In genomic region chr11:56957824-56958223, GRCm38 (mm10) we compare ENCODE assay signal across 15 mouse cellular contexts. TPM values are rescaled to one million over a fixed set of nuclear protein-coding genes. Genes with fewer than 3 reads are reported as not detected.
"Had no signal": no experiment of that assay in that cellular context is flagged by ENCODE, and none has a peak within 500 bp of the region (broad histone marks: within the 10 kb centered on the region; RNA-seq: fewer than 3 reads in every experiment).

No protein-coding gene starts in this region.

- H3K4me1 ChIP-seq: limb, embryonic 15.5 days; liver, embryonic 12.5 days; midbrain, embryonic 10.5 days; neural tube, embryonic 15.5 days had no signal

- H3K27me3 ChIP-seq: limb, embryonic 15.5 days; liver, embryonic 12.5 days; neural tube, embryonic 15.5 days had no signal

- H3K4me3 ChIP-seq: limb, embryonic 15.5 days; liver, embryonic 12.5 days; midbrain, embryonic 10.5 days; myocyte; neural tube, embryonic 15.5 days had no signal

- ATAC-seq: liver, embryonic 12.5 days had no signal

- H3K36me3 ChIP-seq: limb, embryonic 15.5 days; liver, embryonic 12.5 days; midbrain, embryonic 10.5 days; neural tube, embryonic 15.5 days had no signal

- H3K9me3 ChIP-seq: limb, embryonic 15.5 days; liver, embryonic 12.5 days; midbrain, embryonic 10.5 days; neural tube, embryonic 15.5 days had no signal

- H3K4me2 ChIP-seq: limb, embryonic 15.5 days; liver, embryonic 12.5 days; lung, embryonic 14.5 days; neural tube, embryonic 15.5 days had no signal

- H3K27ac ChIP-seq: limb, embryonic 15.5 days; liver, embryonic 12.5 days; midbrain, embryonic 10.5 days; neural tube, embryonic 15.5 days had no signal

- DNase-seq: kidney, postnatal 10 days; kidney, postnatal 4 days; lung, embryonic 14.5 days; lung, postnatal 10 days; lung, postnatal 4 days; right cerebral cortex, postnatal 4 days; spleen, adult 18-20 months; thymus, adult 2 months; thymus, postnatal 25 days had no signal

- H3K9ac ChIP-seq: limb, embryonic 15.5 days; liver, embryonic 12.5 days; lung, embryonic 14.5 days; neural tube, embryonic 15.5 days had no signal

RNA-seq across cellular contexts. Expression of gene Gria1, which starts 53.4 kb away (rescaled TPM):
- total RNA-seq: megakaryocyte, adult 5-6 weeks had no signal
